Mouse (Mus musculus) testis, adult 2 months (tissue): ENCODE measurements around the gene Gpx4.

Experiments used
- CTCF ChIP-seq: fragments of 200-500 bp; IDR thresholded peaks from 2 replicates; pipeline ENCODE4 v1.5.1; 2012; ENCODE audit warnings: low read depth, mild to moderate bottlenecking, inconsistent platforms, low read length, moderate library complexity; ENCODE audit not compliant: control insufficient read depth, insufficient read depth, insufficient replicate concordance
- POLR2A ChIP-seq: fragments of 200-500 bp; IDR thresholded peaks from 2 replicates; pipeline ENCODE4 v1.6.1; 2012; ENCODE audit warnings: low read depth, mild to moderate bottlenecking, inconsistent platforms, low read length, moderate library complexity; ENCODE audit not compliant: control insufficient read depth

DNA sequence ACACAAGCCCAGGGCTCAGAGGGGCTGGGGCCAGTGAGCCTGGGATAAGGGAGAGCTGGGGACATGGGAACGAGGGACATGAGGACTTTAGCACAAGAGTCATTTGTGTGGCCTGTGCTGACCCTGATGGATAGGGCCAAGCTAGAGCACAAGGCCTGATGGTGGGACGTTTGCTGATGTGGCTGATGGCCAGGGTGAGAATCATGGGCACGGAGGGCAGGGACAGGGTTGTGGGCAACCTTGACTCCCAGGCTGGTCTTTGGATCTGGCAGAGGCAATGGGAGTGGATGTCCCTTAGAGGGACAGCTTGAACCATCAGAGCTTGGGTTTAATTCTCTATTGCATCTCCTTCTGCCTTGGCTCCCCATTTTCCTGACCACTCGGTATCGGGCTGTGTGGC lies 30.3 kb downstream of the Gpx4 start:
- no peak for TF ChIP-seq POLR2A
- TF ChIP-seq CTCF: no peak
